Mouse (Mus musculus): ENCODE data around the gene Rasa2. TPM values are rescaled to one million over a fixed set of nuclear protein-coding genes. Genes with fewer than 3 reads are reported as not detected.
A peak's percentile ranks its signal among the peaks of the same experiment; 100 is the strongest.

Rasa2 gene
- total and polyA plus RNA-seq, 3 experiments = 9.7 to 9.8 (median 9.8) TPM

GRCm38 (mm10) chr9:96630571-96631388 lies 637 bp downstream of the Rasa2 start:
- peaks cover 15% of the 10 kb centered on the region for H3K79me2 ChIP-seq (replicated peaks; ENCODE audit: control insufficient read depth, extremely low read depth, insufficient read depth, poor library complexity, severe bottlenecking)
- peaks cover 5 to 38% of the 10 kb centered on the region in 2 experiments; a peak in 3 of 4 replicates for H3K4me1 ChIP-seq (ENCODE audit: control insufficient read depth in 1 of 2, insufficient read depth in 2 of 2)
- in situ Hi-C loops (cut with MboI; ENCODE audit: low pct_ligation_motif_present, low pct_unique_long_range_greater_than_20kb, low sequenced_read_pairs) = no loop called here
- TF ChIP-seq MXI1 (IDR thresholded peaks at IDR 0.05; ENCODE audit: low read depth, low read length) (peak; percentile 67), TCF12 (IDR thresholded peaks at IDR 0.05; ENCODE audit: low read depth, low read length) (peak; percentile 30; the same call in 1 of the 2 replicates), MAX (IDR thresholded peaks at IDR 0.05; ENCODE audit: low read length) (0 out of 2 replicates have a peak, but pooled peaks have one; percentile 21), SIN3A (IDR thresholded peaks at IDR 0.05; ENCODE audit: low read length) (peak; percentile 78), MAZ (IDR thresholded peaks at IDR 0.05; ENCODE audit: low read depth, low read length) (no peak), POLR2AphosphoS2 (IDR thresholded peaks at IDR 0.05; ENCODE audit: low read depth, low read length) (no peak), BHLHE40 (IDR thresholded peaks at IDR 0.05; ENCODE audit: low read depth, low read length) (peak; percentile 41; the same call in 1 of the 2 replicates)
- H3K9me3 ChIP-seq (replicated peaks; ENCODE audit: low read length) = no peaks in the 10 kb centered on the region
- peaks cover 2% of the 10 kb centered on the region for H3K27me3 ChIP-seq (replicated peaks)
- dilution Hi-C loops (cut with MboI; ENCODE audit: extremely low pct_ligation_motif_present, extremely low pct_unique_long_range_greater_than_20kb, low sequenced_read_pairs) = no loop called here
- H3K4me2 ChIP-seq (ENCODE audit: insufficient read depth, low read depth, poor library complexity, severe bottlenecking) = peak overlapping the region; percentile 58
- peak overlapping the region; percentile 87 for H3K9ac ChIP-seq (ENCODE audit: insufficient read depth, low read depth)
- peak overlapping the region; percentile 30 to 94 (median 74) for H3K4me3 ChIP-seq (replicated peaks in 1 of 3; ENCODE audit: low read depth in 2 of 3, low read length in 2 of 3, poor library complexity in 1 of 3)
- peak overlapping the region; percentile 60 for H3K27ac ChIP-seq (ENCODE audit: insufficient read depth, low read depth)
- peaks cover 0 to 4% of the 10 kb centered on the region in 2 experiments for H3K36me3 ChIP-seq (replicated peaks in 1 of 2; ENCODE audit: control insufficient read depth in 1 of 2, insufficient read depth in 1 of 2, low read length in 1 of 2)
- peak; percentile 58 for DNase-seq (ENCODE audit: extremely low read depth)

- H3K4me3 ChIP-seq (replicated peaks in 1 of 3; ENCODE audit: low read depth in 2 of 3, low read length in 2 of 3, poor library complexity in 1 of 3) = no peak overlapping the region
- H3K4me1 ChIP-seq (ENCODE audit: control insufficient read depth in 1 of 2, insufficient read depth in 2 of 2) = peaks cover 5 to 34% of the 10 kb centered on the region in 2 experiments; a peak in 3 of 4 replicates
- in situ Hi-C loops (cut with MboI; ENCODE audit: low pct_ligation_motif_present, low pct_unique_long_range_greater_than_20kb, low sequenced_read_pairs) (no loop called here), dilution Hi-C loops (cut with MboI; ENCODE audit: extremely low pct_ligation_motif_present, extremely low pct_unique_long_range_greater_than_20kb, low sequenced_read_pairs) (no loop called here)
- no peak overlapping the region for H3K27ac ChIP-seq (ENCODE audit: insufficient read depth, low read depth)
- H3K9me3 ChIP-seq (replicated peaks; ENCODE audit: low read length) = no peaks in the 10 kb centered on the region
- H3K36me3 ChIP-seq (replicated peaks in 1 of 2; ENCODE audit: control insufficient read depth in 1 of 2, insufficient read depth in 1 of 2, low read length in 1 of 2) = peaks cover 0 to 6% of the 10 kb centered on the region in 2 experiments
- H3K79me2 ChIP-seq (replicated peaks; ENCODE audit: control insufficient read depth, extremely low read depth, insufficient read depth, poor library complexity, severe bottlenecking) = peaks cover 16% of the 10 kb centered on the region
- 0 out of 2 replicates have a peak, but pooled peaks have one; percentile 17 for TF ChIP-seq SIN3A (IDR thresholded peaks at IDR 0.05; ENCODE audit: low read length)
- TF ChIP-seq MAZ (IDR thresholded peaks at IDR 0.05; ENCODE audit: low read depth, low read length) = no peak
- TF ChIP-seq USF2 (conservative IDR thresholded peaks at IDR 0.05; ENCODE audit: low read depth, low read length) = no peak
- no peak for TF ChIP-seq POLR2A (IDR thresholded peaks at IDR 0.05; ENCODE audit: low read depth, low read length)
- H3K27me3 ChIP-seq (replicated peaks) = peaks cover 2% of the 10 kb centered on the region
- DNase-seq (ENCODE audit: extremely low read depth) = no peak
- H3K4me2 ChIP-seq (ENCODE audit: insufficient read depth, low read depth, poor library complexity, severe bottlenecking) = no peak overlapping the region
- H3K9ac ChIP-seq (ENCODE audit: insufficient read depth, low read depth) = no peak overlapping the region
Observed at GRCm38 (mm10) chr9:96629151-96629550, 2.3 kb downstream of the Rasa2 start.

- TF ChIP-seq ZC3H11A (IDR thresholded peaks at IDR 0.05; ENCODE audit: low read depth, low read length) = no peak
- peaks cover 5 to 27% of the 10 kb centered on the region in 2 experiments; a peak in 3 of 4 replicates for H3K4me1 ChIP-seq (ENCODE audit: control insufficient read depth in 1 of 2, insufficient read depth in 2 of 2)
- no peaks in the 10 kb centered on the region for H3K9me3 ChIP-seq (replicated peaks; ENCODE audit: low read length)
- H3K79me2 ChIP-seq (replicated peaks; ENCODE audit: control insufficient read depth, extremely low read depth, insufficient read depth, poor library complexity, severe bottlenecking) = peaks cover 16% of the 10 kb centered on the region
- H3K4me2 ChIP-seq (ENCODE audit: insufficient read depth, low read depth, poor library complexity, severe bottlenecking) = no peak overlapping the region
- no peak overlapping the region for H3K27ac ChIP-seq (ENCODE audit: insufficient read depth, low read depth)
- H3K36me3 ChIP-seq (replicated peaks in 1 of 2; ENCODE audit: control insufficient read depth in 1 of 2, insufficient read depth in 1 of 2, low read length in 1 of 2) = peaks cover 0 to 6% of the 10 kb centered on the region in 2 experiments
- dilution Hi-C loops (cut with MboI; ENCODE audit: extremely low pct_ligation_motif_present, extremely low pct_unique_long_range_greater_than_20kb, low sequenced_read_pairs) = no loop called here
- no peak overlapping the region for H3K9ac ChIP-seq (ENCODE audit: insufficient read depth, low read depth)
- no peak overlapping the region for H3K4me3 ChIP-seq (replicated peaks in 1 of 3; ENCODE audit: low read depth in 2 of 3, low read length in 2 of 3, poor library complexity in 1 of 3)
- H3K27me3 ChIP-seq (replicated peaks) = no peaks in the 10 kb centered on the region
- in situ Hi-C loops (cut with MboI; ENCODE audit: low pct_ligation_motif_present, low pct_unique_long_range_greater_than_20kb, low sequenced_read_pairs) = no loop called here
- no peak for DNase-seq (ENCODE audit: extremely low read depth)
Observed at GRCm38 (mm10) chr9:96627557-96628085, 3.8 kb downstream of the Rasa2 start.
